Mouse (Mus musculus) brown adipose tissue, adult 24 weeks (tissue): ENCODE measurements at regions not wholly inside any gene's neighbourhood (a gene's known extent, or its start where the extent isn't known, plus 50 kb on each side); places are given as distances from the start of the nearest gene placed in this dataset.

ENCODE experiments used
- H3K27ac ChIP-seq: fragments of 200-500 bp; replicated peaks from 2 replicates; pipeline ENCODE4 v1.5.1; 2012; ENCODE audit warnings: low read depth, mild to moderate bottlenecking, low read length
- H3K4me1 ChIP-seq: fragments of 200-500 bp; 2 replicates; pipeline ENCODE4 v1.6.1; 2012; ENCODE audit warnings: low read length, mixed read lengths; ENCODE audit not compliant: control insufficient read depth, insufficient read depth, insufficient read length
- H3K4me3 ChIP-seq: fragments of 200-500 bp; 2 replicates; pipeline ENCODE4 v1.5.1; 2012; ENCODE audit warnings: low read depth, mild to moderate bottlenecking, low read length, moderate library complexity; ENCODE audit not compliant: insufficient read depth

- H3K4me3 ChIP-seq = no peak overlapping the region
- no peaks in the 10 kb centered on the region for H3K4me1 ChIP-seq
- no peak overlapping the region for H3K27ac ChIP-seq
These were observed 323.9 kb upstream of the Adgrl2 start for GRCm38 (mm10) chr3:149314258-149314657.

DNA sequence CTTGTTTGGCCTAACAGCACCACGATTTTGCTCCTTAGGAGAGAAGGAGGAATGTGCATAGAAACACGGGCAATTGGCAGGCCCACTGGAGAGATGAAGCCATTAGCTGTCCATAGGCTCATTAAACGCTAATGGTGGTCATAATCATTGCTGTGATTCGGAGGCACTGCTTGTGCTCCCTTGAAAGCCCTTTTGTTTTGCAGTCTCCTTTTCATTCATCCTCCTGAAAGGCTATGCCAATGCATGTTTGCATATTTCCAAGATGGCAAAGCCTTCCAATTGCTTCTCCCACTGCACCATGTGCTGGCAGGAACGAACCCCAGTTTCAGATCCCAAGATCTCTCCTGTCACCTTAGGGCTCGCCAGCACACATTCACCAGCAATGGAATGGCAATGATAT is 322.9 kb upstream of the Adgrl2 start:
- Histone ChIP-seq H3K4me1 (no peaks in the 10 kb centered on the region), H3K27ac (no peak overlapping the region), H3K4me3 (no peak overlapping the region)

GRCm38 (mm10) chr3:149311576-149311975 is 321.2 kb upstream of the Adgrl2 start:
- H3K4me1 ChIP-seq = no peaks in the 10 kb centered on the region
- H3K27ac ChIP-seq = no peak overlapping the region
- H3K4me3 ChIP-seq = no peak overlapping the region

- Histone ChIP-seq H3K4me3 (no peak overlapping the region), H3K27ac (no peak overlapping the region), H3K4me1 (peaks cover 5% of the 10 kb centered on the region; the same call in 1 of the 2 replicates)
These were observed 316.4 kb upstream of the Adgrl2 start for GRCm38 (mm10) chr3:149306709-149307108.

GRCm38 (mm10) chr3:149306291-149306690 is 315.9 kb upstream of the Adgrl2 start:
- Histone ChIP-seq H3K4me1 (peaks cover 5% of the 10 kb centered on the region; the same call in 1 of the 2 replicates), H3K4me3 (no peak overlapping the region), H3K27ac (no peak overlapping the region)

DNA sequence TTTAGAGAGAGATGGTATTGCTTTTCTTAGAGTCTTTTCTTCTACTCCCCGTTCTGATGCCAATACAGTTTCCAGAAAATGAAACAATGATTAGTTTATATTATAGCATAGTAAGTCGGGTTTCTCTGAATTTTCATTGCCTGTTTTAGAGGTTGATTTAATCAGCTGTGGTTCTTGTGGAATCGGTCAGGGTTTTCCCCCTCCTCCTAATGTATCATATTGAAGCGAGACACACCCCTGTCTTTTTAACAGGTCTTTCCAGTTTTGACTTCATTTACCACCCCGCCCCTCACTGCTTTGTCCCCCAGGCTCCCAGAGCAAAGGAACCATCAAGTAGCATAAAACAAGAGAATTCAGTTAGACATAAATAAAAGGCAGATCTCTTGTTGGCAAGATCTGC is 315.1 kb upstream of the Adgrl2 start:
- H3K4me3 ChIP-seq = no peak overlapping the region
- peaks cover 5% of the 10 kb centered on the region; the same call in 1 of the 2 replicates for H3K4me1 ChIP-seq
- no peak overlapping the region for H3K27ac ChIP-seq

GRCm38 (mm10) chr3:149305011-149305413 is 314.7 kb upstream of the Adgrl2 start:
- H3K4me1 ChIP-seq = peaks cover 5% of the 10 kb centered on the region; the same call in 1 of the 2 replicates
- no peak overlapping the region for H3K4me3 ChIP-seq
- no peak overlapping the region for H3K27ac ChIP-seq

DNA sequence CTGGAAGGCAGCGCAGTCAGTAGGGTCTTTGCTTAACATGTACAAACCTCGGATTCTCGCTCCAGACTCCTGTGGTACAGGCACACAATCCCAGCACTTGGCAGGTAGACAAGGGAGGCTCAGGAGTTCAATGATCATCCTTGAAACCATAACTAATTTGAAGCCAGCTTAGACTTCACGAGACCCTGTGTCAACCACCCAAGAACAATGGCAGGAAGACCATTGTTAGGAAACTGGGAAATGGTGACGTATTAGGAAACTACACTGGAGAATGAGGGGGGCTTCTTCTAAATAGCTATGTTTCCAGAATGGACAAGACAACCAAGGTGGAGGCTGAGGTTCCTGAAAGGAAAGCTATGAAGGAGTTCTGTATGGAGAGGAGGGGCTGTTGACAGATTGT is 313.1 kb upstream of the Adgrl2 start:
- Histone ChIP-seq H3K27ac (peak overlapping the region; percentile 76), H3K4me1 (peaks cover 5% of the 10 kb centered on the region; the same call in 1 of the 2 replicates), H3K4me3 (no peak overlapping the region)

- peaks cover 5% of the 10 kb centered on the region; the same call in 1 of the 2 replicates for H3K4me1 ChIP-seq
- H3K27ac ChIP-seq = no peak overlapping the region
- no peak overlapping the region for H3K4me3 ChIP-seq
These were observed 309.6 kb upstream of the Adgrl2 start for GRCm38 (mm10) chr3:149300002-149300401.

DNA sequence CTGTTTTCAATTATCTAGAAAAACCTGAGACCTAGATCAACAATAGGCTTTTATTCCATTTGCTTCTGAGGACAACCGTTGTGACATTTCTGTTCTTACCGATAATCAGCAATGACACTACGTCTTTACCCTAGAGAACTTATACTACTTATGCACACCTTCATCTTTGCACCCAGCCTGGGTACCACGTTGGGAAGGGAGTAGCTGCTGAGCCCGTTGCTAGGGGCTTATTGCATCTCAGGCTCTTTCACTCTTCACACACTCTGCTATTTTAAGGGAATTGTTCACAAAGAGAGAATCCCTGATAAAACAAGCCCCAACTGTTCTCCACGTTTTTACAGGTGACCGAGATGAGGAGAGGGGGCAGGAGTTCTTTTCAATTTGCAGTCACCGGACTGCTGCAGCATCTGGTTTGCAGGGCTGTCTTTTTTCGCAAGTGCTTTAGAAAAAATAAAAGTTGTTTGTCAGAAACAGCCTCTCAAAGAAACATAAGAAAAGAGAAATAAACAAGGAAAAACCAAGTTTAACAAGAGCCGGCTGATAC is 306.1 kb upstream of the Adgrl2 start:
- Histone ChIP-seq H3K4me1 (0 out of 2 replicates have a peak, but pooled peaks cover 2% of the 10 kb centered on the region), H3K4me3 (no peak overlapping the region)

GRCm38 (mm10) chr3:149295942-149296341 is 305.6 kb upstream of the Adgrl2 start:
- no peak overlapping the region for H3K4me3 ChIP-seq
- peaks cover 2% of the 10 kb centered on the region; the same call in 1 of the 2 replicates for H3K4me1 ChIP-seq
- H3K27ac ChIP-seq = no peak overlapping the region

More for the DNA sequence above, 306.1 kb upstream of the Adgrl2 start:
- no peak overlapping the region for H3K27ac ChIP-seq

DNA sequence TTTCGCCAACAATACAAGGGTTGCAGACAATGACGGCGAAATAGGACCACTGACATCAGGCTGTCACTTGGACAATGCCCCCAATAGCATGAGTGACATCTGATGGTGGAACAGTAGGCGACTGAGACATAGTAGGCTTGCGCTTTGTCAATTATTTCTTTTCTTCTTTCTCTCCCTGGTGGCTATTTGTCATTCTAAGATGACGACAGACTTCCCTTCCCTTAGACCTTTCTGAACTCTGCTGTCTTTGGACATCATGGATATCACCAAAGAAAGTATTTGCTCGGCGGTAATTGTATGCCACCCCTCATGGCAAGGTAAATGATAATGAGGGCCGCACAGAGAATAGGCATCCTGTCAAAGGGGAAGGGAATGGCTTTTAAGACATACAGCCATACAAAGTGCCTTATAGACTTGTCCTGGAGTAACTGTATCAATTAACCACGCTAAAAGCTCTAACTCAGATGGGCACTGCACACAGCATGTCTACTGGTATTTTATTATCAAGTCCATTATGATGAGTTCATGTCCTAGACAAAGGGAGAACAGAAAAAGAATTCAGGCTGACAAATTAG is 305.0 kb upstream of the Adgrl2 start:
- Histone ChIP-seq H3K4me3 (no peak overlapping the region), H3K4me1 (peaks cover 6% of the 10 kb centered on the region; the same call in 1 of the 2 replicates), H3K27ac (no peak overlapping the region)

- H3K4me3 ChIP-seq = no peak overlapping the region
- H3K27ac ChIP-seq = no peak overlapping the region
- H3K4me1 ChIP-seq = peaks cover 7% of the 10 kb centered on the region; the same call in 1 of the 2 replicates
These were observed 304.1 kb upstream of the Adgrl2 start for GRCm38 (mm10) chr3:149294445-149294844.

- peaks cover 7% of the 10 kb centered on the region; the same call in 1 of the 2 replicates for H3K4me1 ChIP-seq
- no peak overlapping the region for H3K27ac ChIP-seq
- no peak overlapping the region for H3K4me3 ChIP-seq
These were observed 302.1 kb upstream of the Adgrl2 start for GRCm38 (mm10) chr3:149292459-149292858.

GRCm38 (mm10) chr3:149291473-149291872 is 301.1 kb upstream of the Adgrl2 start:
- H3K27ac ChIP-seq = no peak overlapping the region
- no peak overlapping the region for H3K4me3 ChIP-seq
- H3K4me1 ChIP-seq = peaks cover 7% of the 10 kb centered on the region; the same call in 1 of the 2 replicates

DNA sequence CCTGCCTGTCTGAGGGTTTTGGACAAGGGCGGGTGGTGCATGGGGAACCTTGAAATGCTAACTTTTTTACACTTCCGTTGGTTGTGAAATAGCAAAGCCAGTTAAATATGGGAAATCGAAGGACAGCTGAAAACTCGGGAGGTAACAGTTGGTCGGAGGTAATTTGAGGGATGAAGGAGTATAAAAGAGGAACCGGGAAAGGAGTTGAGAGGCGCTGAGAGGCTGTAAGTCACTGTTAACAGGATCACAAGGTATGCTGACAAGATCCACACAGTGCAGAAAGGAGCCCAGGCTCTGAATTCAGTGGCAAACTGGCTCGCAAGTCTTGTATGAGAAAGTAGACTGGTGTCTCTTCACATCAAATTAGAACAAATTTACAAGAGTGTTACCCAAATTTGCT is 299.9 kb upstream of the Adgrl2 start:
- Histone ChIP-seq H3K27ac (no peak overlapping the region), H3K4me1 (peaks cover 7% of the 10 kb centered on the region; the same call in 1 of the 2 replicates), H3K4me3 (no peak overlapping the region)
